Mouse (Mus musculus): ENCODE results near the gene Pik3r1.
A peak's percentile ranks its signal among the peaks of the same experiment; 100 is the strongest.

The Pik3r1 gene

GRCm38 (mm10) chr13:101711301-101711700 is 56.7 kb downstream of the Pik3r1 start:
- DNase-seq (ENCODE audit: low spot score in 2 of 2) = no peak

- no peak for DNase-seq (ENCODE audit: low spot score in 2 of 2)
These were observed 58.2 kb downstream of the Pik3r1 start for GRCm38 (mm10) chr13:101709788-101710187.

DNA sequence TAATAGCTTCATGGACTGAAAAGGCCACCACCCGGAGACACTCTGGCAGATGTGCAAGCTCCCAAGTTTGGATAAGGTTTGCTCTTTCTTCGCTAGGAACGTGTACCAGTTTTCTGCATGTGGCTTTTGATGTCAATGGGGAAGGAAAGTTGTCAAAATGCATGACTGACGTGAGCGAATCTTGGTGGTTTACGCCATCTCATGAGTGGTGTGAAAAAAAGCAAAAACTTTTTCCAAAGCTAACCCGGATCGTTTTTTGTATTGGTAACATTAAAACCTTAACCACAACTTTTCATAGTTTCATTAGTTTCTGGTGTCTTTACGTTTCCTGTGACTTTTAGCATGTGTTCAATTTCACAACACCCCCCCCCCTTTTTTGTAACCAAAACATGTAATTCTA is 60.8 kb downstream of the Pik3r1 start:
- DNase-seq (ENCODE audit: low spot score in 2 of 2) = no peak

- DNase-seq (ENCODE audit: low spot score in 2 of 2) = no peak
These were observed 61.6 kb downstream of the Pik3r1 start for GRCm38 (mm10) chr13:101706426-101706825.

GRCm38 (mm10) chr13:101702096-101702775 is 65.8 kb downstream of the Pik3r1 start:
- DNase-seq (ENCODE audit: low spot score in 2 of 2) = no peak

DNA sequence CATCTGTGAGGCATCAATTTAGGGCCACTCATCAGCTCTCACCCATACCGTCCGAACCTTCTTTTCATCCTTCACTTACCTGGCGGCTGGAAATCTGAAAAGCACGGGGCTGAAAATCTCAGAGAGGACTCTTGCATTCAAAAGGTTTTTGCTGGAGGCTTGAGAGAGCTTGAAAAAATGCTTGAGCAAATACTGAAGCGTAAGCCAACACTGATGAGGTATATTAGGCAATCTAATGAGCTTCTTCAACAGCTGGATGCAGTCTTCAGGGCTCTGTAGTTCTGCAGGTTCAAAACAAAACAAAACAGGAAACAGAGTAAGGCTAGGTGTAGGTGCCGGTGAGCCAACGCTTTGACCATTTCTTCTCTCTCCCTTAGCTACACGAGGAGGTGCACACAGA is 66.4 kb downstream of the Pik3r1 start:
- no peak for DNase-seq (ENCODE audit: low spot score in 2 of 2)

DNA sequence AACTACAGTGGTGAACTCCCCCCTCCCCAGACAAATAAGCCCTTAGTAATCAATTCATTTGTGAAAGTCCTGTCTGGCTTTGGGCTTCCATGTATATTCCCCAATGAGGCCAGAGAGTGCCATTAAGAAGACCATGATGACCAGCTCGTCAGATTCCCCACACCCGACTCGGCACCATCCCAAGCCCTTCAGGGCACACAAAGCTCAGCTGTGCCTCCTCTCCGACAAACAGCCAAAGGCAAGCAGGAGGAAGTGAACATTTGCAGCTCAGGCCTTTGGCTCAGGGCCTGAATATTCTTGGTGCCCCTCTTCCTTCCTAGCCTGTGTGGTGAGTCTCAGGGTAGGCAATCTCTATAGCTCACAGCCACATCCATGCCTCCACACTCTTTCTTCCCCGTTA is 68.3 kb downstream of the Pik3r1 start:
- no peak for DNase-seq (ENCODE audit: low spot score in 2 of 2)

- no peak for DNase-seq (ENCODE audit: low spot score in 2 of 2)
These were observed 70.1 kb downstream of the Pik3r1 start for GRCm38 (mm10) chr13:101697966-101698365.

DNA sequence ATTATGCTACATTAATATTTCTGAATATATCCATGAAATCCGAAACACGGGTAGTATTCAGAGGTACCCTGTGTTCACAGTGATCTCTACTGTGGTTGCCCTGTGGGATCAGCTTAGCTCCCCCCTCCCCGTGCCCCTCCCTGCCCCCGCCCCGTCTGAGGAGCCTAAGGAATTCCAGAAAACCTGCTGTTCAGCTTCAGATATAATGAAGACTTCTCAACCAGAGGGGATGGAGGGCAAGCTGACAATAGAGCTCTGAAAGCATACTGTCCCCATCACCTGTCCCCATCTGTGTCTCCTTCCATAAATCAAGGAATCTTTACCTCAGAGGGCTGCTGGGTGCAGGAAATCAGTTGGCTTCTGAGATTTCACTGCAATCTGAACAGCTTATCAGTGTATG is 70.6 kb downstream of the Pik3r1 start:
- DNase-seq (ENCODE audit: low spot score in 2 of 2) = no peak

DNA sequence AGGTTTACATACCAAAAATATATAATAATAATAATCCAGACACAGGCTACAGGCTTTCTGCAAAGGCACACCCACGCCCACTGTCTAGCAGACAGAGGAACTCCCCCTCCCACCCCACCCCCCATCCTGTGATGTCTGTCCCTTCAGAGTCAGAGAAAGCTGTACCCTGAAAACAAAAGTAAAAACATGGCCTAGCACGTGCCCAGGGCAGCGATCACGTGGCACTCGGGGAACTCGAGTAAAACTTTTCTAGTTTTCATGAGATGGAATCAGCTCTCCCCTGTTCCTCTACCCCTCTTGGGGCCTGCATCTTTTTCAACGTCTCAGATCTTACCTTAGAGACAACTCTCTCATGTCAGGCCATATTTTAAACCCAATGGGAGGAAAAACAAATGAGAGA is 71.2 kb downstream of the Pik3r1 start:
- DNase-seq (ENCODE audit: low spot score in 2 of 2) = no peak

- DNase-seq (ENCODE audit: low spot score in 2 of 2) = no peak
These were observed 71.7 kb downstream of the Pik3r1 start for GRCm38 (mm10) chr13:101696316-101696715.

- peak; percentile 77 to 87 for DNase-seq (ENCODE audit: low spot score in 2 of 2)
These were observed 72.1 kb downstream of the Pik3r1 start for GRCm38 (mm10) chr13:101695876-101696275.

- peak; percentile 81 to 83 for DNase-seq (ENCODE audit: low spot score in 2 of 2)
These were observed 73.3 kb downstream of the Pik3r1 start for GRCm38 (mm10) chr13:101694496-101695251.

DNA sequence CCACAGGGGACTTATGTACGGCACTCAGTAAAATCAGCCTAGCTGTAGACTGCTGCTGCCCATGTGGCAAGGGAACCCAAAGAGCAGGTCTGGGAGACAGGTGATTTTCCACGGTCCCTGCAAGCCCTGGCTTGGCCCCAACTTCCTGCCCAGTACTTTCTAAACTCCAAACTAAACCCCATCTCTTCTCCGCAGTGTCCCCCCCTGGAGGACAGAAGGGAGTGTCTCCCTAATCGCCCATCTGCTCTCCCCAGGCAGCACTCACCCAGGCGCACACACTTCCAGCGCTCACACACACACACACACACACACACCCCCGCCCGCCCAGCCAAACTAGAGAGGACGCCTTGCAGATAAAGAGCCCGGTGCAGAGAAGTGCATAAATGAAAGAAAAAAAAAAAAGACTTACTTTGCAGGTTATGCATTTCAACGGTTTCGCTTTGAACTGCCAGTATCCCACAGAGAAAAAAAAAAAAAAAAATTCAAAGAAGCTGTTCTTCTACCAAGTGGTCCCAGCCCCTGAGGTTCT is 74.0 kb downstream of the Pik3r1 start:
- DNase-seq (ENCODE audit: low spot score in 2 of 2) = peak; percentile 67 to 72

- DNase-seq (ENCODE audit: low spot score in 2 of 2) = no peak
These were observed 74.9 kb downstream of the Pik3r1 start for GRCm38 (mm10) chr13:101692866-101693691.

DNA sequence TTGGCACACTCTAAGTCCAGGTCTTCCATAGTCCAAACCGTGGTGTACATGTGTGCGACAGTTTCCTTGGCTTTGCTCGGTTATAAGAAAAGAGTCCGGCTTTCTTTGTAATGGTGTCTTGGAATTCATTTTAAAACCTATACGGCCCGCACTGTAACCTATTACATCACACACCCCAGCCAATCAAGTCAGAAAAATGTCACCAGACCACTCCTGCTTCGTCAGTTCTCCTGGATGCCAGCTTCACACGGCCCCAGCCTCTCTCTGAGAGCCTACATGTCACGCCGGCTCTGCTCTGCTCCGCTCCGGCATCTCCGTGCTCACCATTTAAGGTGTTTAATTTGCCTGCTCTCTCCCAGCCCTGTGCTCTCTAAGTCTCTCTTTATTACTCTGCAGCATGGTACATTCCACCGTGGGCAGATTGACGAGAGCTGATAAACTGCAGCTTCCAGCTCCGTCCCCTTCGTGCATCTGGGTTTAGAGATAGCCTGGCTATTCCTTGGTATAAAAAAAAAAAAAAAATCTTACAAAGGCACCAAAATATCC is 75.7 kb downstream of the Pik3r1 start:
- peak; percentile 52 to 55 for DNase-seq (ENCODE audit: low spot score in 2 of 2)

GRCm38 (mm10) chr13:101691669-101692068 is 76.3 kb downstream of the Pik3r1 start:
- DNase-seq (ENCODE audit: low spot score in 2 of 2) = no peak

DNA sequence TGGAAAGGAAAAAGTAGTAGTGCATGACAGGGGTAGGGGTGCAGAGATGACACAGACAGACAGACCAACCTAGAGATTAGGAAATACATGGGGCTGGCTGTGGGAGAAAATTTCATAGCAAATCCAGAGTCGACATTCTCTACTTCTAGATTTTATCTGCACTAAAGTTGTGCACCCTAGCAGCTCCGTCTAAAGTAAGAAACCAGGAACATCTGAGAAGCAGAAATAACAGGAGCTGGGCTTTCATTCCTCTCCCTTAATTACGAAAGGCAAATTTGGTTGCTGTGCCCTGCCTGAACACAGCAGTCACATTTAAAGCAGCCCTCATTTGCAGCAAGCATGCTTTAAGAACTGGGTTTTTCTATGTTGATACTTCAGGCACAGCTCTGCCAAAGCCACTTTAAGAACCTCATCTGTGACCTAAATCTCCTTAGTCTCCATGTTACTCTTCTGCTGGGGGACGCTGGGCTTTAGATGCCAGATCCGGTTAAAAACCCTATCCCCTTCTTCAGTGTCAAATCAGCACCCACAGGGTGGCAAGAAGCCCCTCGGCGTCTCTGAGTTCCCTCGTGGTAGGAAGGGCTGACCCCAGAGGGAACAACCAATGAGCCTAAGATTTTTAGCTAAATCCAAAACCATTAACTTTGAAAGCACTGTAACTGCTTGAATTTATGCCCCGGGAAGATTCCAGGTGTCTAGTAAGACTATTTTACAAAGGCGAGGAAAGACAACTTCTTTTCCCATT is 76.9 kb downstream of the Pik3r1 start:
- DNase-seq (ENCODE audit: low spot score in 2 of 2) = no peak

DNA sequence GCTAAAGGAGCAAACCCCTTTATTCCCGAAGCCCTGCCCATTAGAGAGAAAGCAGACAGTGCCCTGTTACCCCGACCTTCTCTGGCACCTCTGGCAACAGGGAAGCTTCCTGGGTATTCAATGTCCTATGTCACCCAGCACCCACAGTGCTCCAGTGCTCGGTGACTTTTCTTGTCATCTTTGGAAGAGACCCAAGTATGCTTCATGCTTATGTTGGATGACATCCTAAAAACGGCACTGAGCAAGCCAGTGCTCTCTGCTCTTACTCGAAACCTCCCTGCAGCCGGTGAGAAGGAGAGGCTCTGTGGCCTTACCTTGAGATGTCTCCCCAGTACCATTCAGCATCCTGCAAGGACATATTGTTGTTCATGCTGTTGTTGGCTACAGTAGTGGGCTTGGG is 77.8 kb downstream of the Pik3r1 start:
- no peak for DNase-seq (ENCODE audit: low spot score in 2 of 2)

DNA sequence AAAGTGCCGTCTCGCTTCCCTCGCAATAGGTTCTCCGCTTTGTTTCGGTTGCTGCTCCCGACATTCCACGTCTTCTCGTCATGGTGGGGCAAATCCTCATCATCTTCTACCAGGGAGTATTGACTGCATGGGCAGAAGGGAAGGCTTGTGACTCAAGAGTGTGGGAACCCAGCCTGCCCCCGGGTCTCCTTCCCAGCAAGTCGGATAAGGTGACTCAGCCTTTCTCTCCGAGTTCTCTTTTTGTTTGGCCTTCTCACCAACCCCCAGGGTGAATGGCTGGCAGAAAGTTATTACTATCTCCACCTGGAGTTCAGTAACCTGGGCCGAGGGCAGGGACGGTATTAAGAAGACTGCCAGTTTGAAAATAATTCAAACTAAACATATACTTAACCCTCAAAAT is 81.8 kb downstream of the Pik3r1 start:
- DNase-seq (ENCODE audit: low spot score in 2 of 2) = no peak

- DNase-seq (ENCODE audit: low spot score in 2 of 2) = no peak
These were observed 83.3 kb downstream of the Pik3r1 start for GRCm38 (mm10) chr13:101684706-101685105.

All from urinary bladder, postnatal 36 days (tissue).